Mouse (Mus musculus): ENCODE data around the gene Ins2.

- no peak for TF ChIP-seq POLR2A (IDR thresholded peaks at IDR 0.05; ENCODE audit: low read depth, low read length)
- TF ChIP-seq CTCF (conservative IDR thresholded peaks at IDR 0.05; ENCODE audit: insufficient read depth, insufficient read length, low read depth, low read length), result no peak
These were observed 72.1 kb downstream of the Ins2 start for GRCm38 (mm10) chr7:142671067-142671466.

Measured in kidney, adult 2 months (tissue).